9 mouse cellular contexts compared by ENCODE assay signal in genomic region chr11:88412423-88413094, GRCm38 (mm10).
A peak's percentile ranks its signal among the peaks of the same experiment; 100 is the strongest.
DNase-seq lines count a peak whose midpoint lies in the region; ATAC-seq and TF ChIP-seq lines count a peak whose summit lies in the region.
"Had no signal": no experiment of that assay in that cellular context is flagged by ENCODE, and none has a peak within 500 bp of the region (broad histone marks: within the 10 kb centered on the region; RNA-seq: fewer than 3 reads in every experiment).

No protein-coding gene starts in this region.

- in situ Hi-C loops in CH12.LX (cut with MboI; ENCODE audit: low pct_ligation_motif_present, low pct_unique_long_range_greater_than_20kb, low sequenced_read_pairs), result no loop called here

- H3K36me3 ChIP-seq in CH12.LX (replicated peaks in 1 of 2; ENCODE audit: control insufficient read depth in 1 of 2, insufficient read depth in 1 of 2, low read length in 1 of 2), result peaks cover 29 to 76% of the 10 kb centered on the region in 2 experiments
- peaks cover 16% of the 10 kb centered on the region; the same call in 1 of the 2 replicates for H3K36me3 ChIP-seq in embryonic facial prominence, embryonic 12.5 days
- peaks cover 28% of the 10 kb centered on the region for H3K36me3 ChIP-seq in heart, embryonic 12.5 days
- H3K36me3 ChIP-seq in liver, postnatal 0 days (replicated peaks; ENCODE audit: insufficient read depth, low read length), result no peaks in the 10 kb centered on the region
- no peaks in the 10 kb centered on the region for H3K36me3 ChIP-seq in neural tube, embryonic 15.5 days

- H3K9me3 ChIP-seq in CH12.LX (replicated peaks; ENCODE audit: low read length), result no peaks in the 10 kb centered on the region
- H3K9me3 ChIP-seq in embryonic facial prominence, embryonic 12.5 days, result no peaks in the 10 kb centered on the region
- no peaks in the 10 kb centered on the region for H3K9me3 ChIP-seq in heart, embryonic 12.5 days (replicated peaks)
- no peaks in the 10 kb centered on the region for H3K9me3 ChIP-seq in liver, postnatal 0 days (ENCODE audit: low read length)
- H3K9me3 ChIP-seq in neural tube, embryonic 15.5 days (replicated peaks), result no peaks in the 10 kb centered on the region
- H3K9me3 ChIP-seq: embryonic facial prominence, embryonic 13.5 days had no signal

- peak; percentile 82 to 92 for TF ChIP-seq CTCF in CH12.LX (conservative IDR thresholded peaks at IDR 0.05 in 1 of 2, IDR thresholded peaks at IDR 0.05 in 1 of 2; ENCODE audit: low read depth in 2 of 2, low read length in 2 of 2)
- peak; percentile 86 for TF ChIP-seq CTCF in liver, postnatal 0 days (IDR thresholded peaks at IDR 0.05; ENCODE audit: low read depth)

- H3K79me2 ChIP-seq in CH12.LX (replicated peaks; ENCODE audit: control insufficient read depth, extremely low read depth, insufficient read depth, poor library complexity, severe bottlenecking), result no peaks in the 10 kb centered on the region

- dilution Hi-C loops in CH12.LX (cut with MboI; ENCODE audit: extremely low pct_ligation_motif_present, extremely low pct_unique_long_range_greater_than_20kb, low sequenced_read_pairs), result no loop called here

- peak; percentile 61 for DNase-seq in CH12.LX (ENCODE audit: extremely low read depth)
- peak; percentile 82 for DNase-seq in adrenal gland, postnatal 10 days
- peak; percentile 89 for DNase-seq in kidney, postnatal 10 days
- peak; percentile 68 for DNase-seq in liver, postnatal 0 days
- DNase-seq in thymus, postnatal 36 days, result peak; percentile 39 to 47

- ATAC-seq in embryonic facial prominence, embryonic 12.5 days (ENCODE audit: insufficient number of reproducible peaks, insufficient read depth, low FRiP score, low TSS enrichment), result peak; percentile 65; the same call in 1 of the 2 replicates
- ATAC-seq in heart, embryonic 12.5 days (ENCODE audit: insufficient number of reproducible peaks, low FRiP score), result peak; percentile 49; the same call in 1 of the 2 replicates
- ATAC-seq in liver, postnatal 0 days, result no peak
- ATAC-seq in neural tube, embryonic 15.5 days (ENCODE audit: low FRiP score), result peak; percentile 59; the same call in 1 of the 2 replicates

- no peaks in the 10 kb centered on the region for H3K27me3 ChIP-seq in CH12.LX (replicated peaks)
- no peaks in the 10 kb centered on the region for H3K27me3 ChIP-seq in embryonic facial prominence, embryonic 12.5 days
- H3K27me3 ChIP-seq in heart, embryonic 12.5 days (replicated peaks), result no peaks in the 10 kb centered on the region
- H3K27me3 ChIP-seq in liver, postnatal 0 days (ENCODE audit: insufficient read depth, low read length), result no peaks in the 10 kb centered on the region
- H3K27me3 ChIP-seq in neural tube, embryonic 15.5 days (replicated peaks), result no peaks in the 10 kb centered on the region
- H3K27me3 ChIP-seq: embryonic facial prominence, embryonic 13.5 days had no signal

- no peak overlapping the region for H3K4me3 ChIP-seq in CH12.LX (replicated peaks in 1 of 3; ENCODE audit: low read depth in 2 of 3, low read length in 2 of 3, poor library complexity in 1 of 3)
- H3K4me3 ChIP-seq in embryonic facial prominence, embryonic 12.5 days, result no peak overlapping the region
- no peak overlapping the region for H3K4me3 ChIP-seq in heart, embryonic 12.5 days
- H3K4me3 ChIP-seq in liver, postnatal 0 days (ENCODE audit: low read depth, low read length), result no peak overlapping the region
- no peak overlapping the region for H3K4me3 ChIP-seq in neural tube, embryonic 15.5 days (replicated peaks)
- H3K4me3 ChIP-seq: embryonic facial prominence, embryonic 13.5 days had no signal

- 37% methylated on average over 4 of the region's 5 CpGs for WGBS in embryonic facial prominence, embryonic 12.5 days
- WGBS in heart, embryonic 12.5 days, result 40% methylated on average over 5 of the region's 5 CpGs
- 71% methylated on average over 5 of the region's 5 CpGs for WGBS in liver, postnatal 0 days (ENCODE audit: insufficient replicate concordance)
- 40% methylated on average over 5 of the region's 5 CpGs for WGBS in neural tube, embryonic 15.5 days

- no peak for TF ChIP-seq POLR2A in CH12.LX (IDR thresholded peaks at IDR 0.05; ENCODE audit: low read depth, low read length)

- H3K4me1 ChIP-seq in CH12.LX (ENCODE audit: control insufficient read depth in 1 of 2, insufficient read depth in 2 of 2), result peaks cover 0 to 14% of the 10 kb centered on the region in 2 experiments; a peak in 1 of 4 replicates
- peaks cover 9% of the 10 kb centered on the region; the same call in 1 of the 2 replicates for H3K4me1 ChIP-seq in embryonic facial prominence, embryonic 12.5 days
- peaks cover 57% of the 10 kb centered on the region for H3K4me1 ChIP-seq in heart, embryonic 12.5 days (replicated peaks)
- no peaks in the 10 kb centered on the region for H3K4me1 ChIP-seq in liver, postnatal 0 days (ENCODE audit: insufficient read depth)
- peaks cover 21% of the 10 kb centered on the region for H3K4me1 ChIP-seq in neural tube, embryonic 15.5 days

- no peak for TF ChIP-seq EP300 in CH12.LX (IDR thresholded peaks at IDR 0.05; ENCODE audit: low read length)
- no peak for TF ChIP-seq EP300 in liver, postnatal 0 days (IDR thresholded peaks at IDR 0.05; ENCODE audit: low read depth)

- TF ChIP-seq RAD21 in CH12.LX (IDR thresholded peaks at IDR 0.05; ENCODE audit: low read depth, low read length), result peak; percentile 71

- no peak overlapping the region for H3K27ac ChIP-seq in CH12.LX (ENCODE audit: insufficient read depth, low read depth)
- H3K27ac ChIP-seq in embryonic facial prominence, embryonic 12.5 days, result no peak overlapping the region
- H3K27ac ChIP-seq in heart, embryonic 12.5 days (ENCODE audit: poor library complexity, severe bottlenecking), result 0 out of 2 replicates have a peak overlapping the region, but pooled peaks have one; percentile 4
- no peak overlapping the region for H3K27ac ChIP-seq in liver, postnatal 0 days (ENCODE audit: low read depth)
- H3K27ac ChIP-seq in neural tube, embryonic 15.5 days (replicated peaks), result no peak overlapping the region
- H3K27ac ChIP-seq: embryonic facial prominence, embryonic 13.5 days had no signal

- no peak overlapping the region for H3K4me2 ChIP-seq in CH12.LX (ENCODE audit: insufficient read depth, low read depth, poor library complexity, severe bottlenecking)
- no peak overlapping the region for H3K4me2 ChIP-seq in embryonic facial prominence, embryonic 12.5 days (replicated peaks)
- no peak overlapping the region for H3K4me2 ChIP-seq in heart, embryonic 12.5 days
- no peak overlapping the region for H3K4me2 ChIP-seq in liver, postnatal 0 days (ENCODE audit: low read depth, low read length)
- H3K4me2 ChIP-seq in neural tube, embryonic 15.5 days, result no peak overlapping the region
- H3K4me2 ChIP-seq: embryonic facial prominence, embryonic 13.5 days had no signal

- H3K9ac ChIP-seq in CH12.LX (ENCODE audit: insufficient read depth, low read depth), result no peak overlapping the region
- no peak overlapping the region for H3K9ac ChIP-seq in embryonic facial prominence, embryonic 12.5 days
- H3K9ac ChIP-seq in heart, embryonic 12.5 days, result no peak overlapping the region
- H3K9ac ChIP-seq in liver, postnatal 0 days (replicated peaks), result no peak overlapping the region
- no peak overlapping the region for H3K9ac ChIP-seq in neural tube, embryonic 15.5 days (replicated peaks)
- H3K9ac ChIP-seq: embryonic facial prominence, embryonic 13.5 days had no signal

TF ChIP-seq in CH12.LX, 34 proteins besides CTCF, POLR2A, EP300 and RAD21:
- TF ChIP-seq SMC3 (IDR thresholded peaks at IDR 0.05; ENCODE audit: low read depth, low read length) (peak; percentile 89), ZC3H11A (IDR thresholded peaks at IDR 0.05; ENCODE audit: low read depth, low read length) (peak; percentile 9; the same call in 1 of the 2 replicates), CHD2 (IDR thresholded peaks at IDR 0.05; ENCODE audit: low read length) (no peak), TCF12 (IDR thresholded peaks at IDR 0.05; ENCODE audit: low read depth, low read length) (0 out of 2 replicates have a peak, but pooled peaks have one; percentile 14), NELFE (IDR thresholded peaks at IDR 0.05; ENCODE audit: low read depth, low read length) (peak; percentile 29; the same call in 1 of the 2 replicates)
